Mouse (Mus musculus): Measurements from ENCODE around the gene Supt5. TPM values are rescaled to one million over a fixed set of nuclear protein-coding genes. Genes with fewer than 3 reads are reported as not detected.

Gene Supt5
- total RNA-seq, 1 experiment from 2014 or later: 118 TPM

DNA sequence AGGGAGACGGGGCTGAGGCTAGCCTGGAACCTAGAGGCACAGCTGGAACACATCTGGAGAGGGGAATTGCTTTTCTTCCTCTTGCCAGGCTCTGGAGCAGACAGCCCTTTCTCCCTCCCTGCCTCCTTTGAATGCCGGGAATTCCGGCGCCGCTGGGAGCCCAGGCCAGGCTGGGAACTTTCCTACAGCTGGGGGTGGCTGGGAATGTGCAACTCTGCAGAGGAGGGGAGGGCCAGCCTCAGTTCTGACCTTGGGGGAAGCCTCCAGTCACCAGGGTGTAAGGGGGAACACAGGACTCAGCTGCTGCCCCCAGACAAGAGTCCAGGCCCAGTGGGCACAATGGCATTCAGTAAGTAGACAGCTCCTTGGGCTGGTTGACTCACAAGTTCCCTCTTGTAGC, 18.4 kb upstream of the Supt5 start:
- ATAC-seq (ENCODE audit: extremely low read depth, insufficient number of reproducible peaks, low FRiP score, poor library complexity, severe bottlenecking): no peak

GRCm38 (mm10) chr7:28355221-28355620, 16.7 kb upstream of the Supt5 start:
- no peak for ATAC-seq (ENCODE audit: extremely low read depth, insufficient number of reproducible peaks, low FRiP score, poor library complexity, severe bottlenecking)

DNA sequence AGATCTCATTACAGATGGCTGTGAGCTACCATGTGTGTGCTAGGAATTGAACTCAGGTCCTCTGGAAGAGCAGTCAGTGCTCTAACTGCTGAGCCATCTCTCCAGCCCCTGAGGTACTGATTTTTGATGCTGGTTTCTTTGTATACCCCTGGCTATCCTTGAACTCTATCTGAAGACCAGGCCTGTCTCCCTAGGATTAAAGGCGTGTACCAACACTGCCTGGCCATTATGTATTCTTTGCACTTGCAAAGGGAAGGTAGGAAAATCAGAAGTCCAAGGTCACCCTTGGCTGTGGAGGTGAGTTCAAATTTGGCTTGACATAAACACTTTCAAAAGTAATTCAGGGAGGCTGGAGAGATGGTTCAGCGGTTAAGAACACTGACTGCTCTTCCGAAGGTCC, 16.1 kb upstream of the Supt5 start:
- ATAC-seq (ENCODE audit: extremely low read depth, insufficient number of reproducible peaks, low FRiP score, poor library complexity, severe bottlenecking): no peak

- no peak for ATAC-seq (ENCODE audit: extremely low read depth, insufficient number of reproducible peaks, low FRiP score, poor library complexity, severe bottlenecking)
These were observed 15.6 kb upstream of the Supt5 start for GRCm38 (mm10) chr7:28354113-28354581.

DNA sequence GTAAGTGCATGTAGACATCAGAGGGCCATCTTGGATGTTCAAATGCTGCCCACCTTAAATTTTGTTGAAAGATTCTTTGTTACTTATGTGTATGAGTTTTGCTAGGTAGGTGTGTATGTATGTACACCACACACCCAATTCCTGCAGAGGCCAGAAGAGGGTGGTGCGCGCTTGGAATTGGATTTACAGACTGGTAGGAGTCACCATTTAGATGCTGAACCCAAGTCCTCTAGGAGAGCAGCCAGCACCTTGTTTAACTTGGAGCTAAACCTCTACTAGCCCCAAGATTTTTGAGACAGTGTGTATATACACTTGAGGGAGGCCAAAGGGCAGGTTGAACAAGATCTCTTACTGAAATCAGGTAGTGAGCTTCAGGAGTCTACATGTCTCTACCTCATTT, 14.7 kb upstream of the Supt5 start:
- ATAC-seq (ENCODE audit: extremely low read depth, insufficient number of reproducible peaks, low FRiP score, poor library complexity, severe bottlenecking): no peak

GRCm38 (mm10) chr7:28351676-28352191, 13.2 kb upstream of the Supt5 start:
- no peak for ATAC-seq (ENCODE audit: extremely low read depth, insufficient number of reproducible peaks, low FRiP score, poor library complexity, severe bottlenecking)

- ATAC-seq (ENCODE audit: extremely low read depth, insufficient number of reproducible peaks, low FRiP score, poor library complexity, severe bottlenecking): peak; percentile 98
These were observed 11.8 kb upstream of the Supt5 start, which contains the start of gene Rps16 for GRCm38 (mm10) chr7:28350155-28350883. TSS of gene Rps16 (plus strand) at chr7:28350652.

DNA sequence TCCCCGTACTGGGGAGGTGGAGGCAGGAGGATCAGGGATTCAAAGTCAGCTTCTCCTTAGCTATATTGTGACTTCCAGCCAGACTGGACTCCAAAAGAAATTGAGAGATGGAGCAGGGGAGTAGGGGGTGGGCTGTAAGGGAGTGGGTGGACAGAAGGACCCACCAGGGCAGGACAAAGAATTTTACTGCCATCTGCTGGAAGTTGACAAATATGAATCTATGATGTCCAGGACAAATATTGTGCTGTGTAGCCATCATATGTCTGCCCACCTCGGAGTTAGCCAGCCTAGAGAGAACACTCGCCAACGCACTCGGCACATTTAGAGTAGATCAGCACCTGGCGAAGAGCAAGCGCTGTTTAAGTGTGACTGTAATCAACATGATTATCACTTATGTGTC, 10.1 kb upstream of the Supt5 start:
- ATAC-seq (ENCODE audit: extremely low read depth, insufficient number of reproducible peaks, low FRiP score, poor library complexity, severe bottlenecking): no peak

DNA sequence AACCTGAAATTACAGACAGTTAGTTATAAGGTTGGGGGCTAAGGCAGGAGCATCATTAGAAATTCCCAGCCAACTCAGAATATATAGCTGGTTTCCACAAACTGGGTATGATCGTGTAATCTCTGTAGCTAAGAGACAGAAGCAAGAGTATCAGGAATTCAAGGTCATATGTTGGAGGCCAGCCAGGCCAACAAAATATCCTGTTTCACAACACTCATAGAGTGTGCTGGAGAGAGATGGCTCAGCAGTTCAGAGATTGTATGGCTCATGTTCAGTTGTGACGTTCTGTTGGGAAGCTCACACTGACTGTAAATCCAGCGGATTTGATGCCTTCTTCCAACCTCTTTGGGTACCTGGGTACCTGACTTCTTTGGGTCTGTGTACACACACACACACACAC, 9.2 kb upstream of the Supt5 start:
- ATAC-seq (ENCODE audit: extremely low read depth, insufficient number of reproducible peaks, low FRiP score, poor library complexity, severe bottlenecking): no peak

- peak; percentile 88 for ATAC-seq (ENCODE audit: extremely low read depth, insufficient number of reproducible peaks, low FRiP score, poor library complexity, severe bottlenecking)
These were observed 6.1 kb upstream of the Supt5 start for GRCm38 (mm10) chr7:28344637-28345036.

- no peak for ATAC-seq (ENCODE audit: extremely low read depth, insufficient number of reproducible peaks, low FRiP score, poor library complexity, severe bottlenecking)
These were observed 2.8 kb upstream of the Supt5 start for GRCm38 (mm10) chr7:28341381-28341780.

DNA sequence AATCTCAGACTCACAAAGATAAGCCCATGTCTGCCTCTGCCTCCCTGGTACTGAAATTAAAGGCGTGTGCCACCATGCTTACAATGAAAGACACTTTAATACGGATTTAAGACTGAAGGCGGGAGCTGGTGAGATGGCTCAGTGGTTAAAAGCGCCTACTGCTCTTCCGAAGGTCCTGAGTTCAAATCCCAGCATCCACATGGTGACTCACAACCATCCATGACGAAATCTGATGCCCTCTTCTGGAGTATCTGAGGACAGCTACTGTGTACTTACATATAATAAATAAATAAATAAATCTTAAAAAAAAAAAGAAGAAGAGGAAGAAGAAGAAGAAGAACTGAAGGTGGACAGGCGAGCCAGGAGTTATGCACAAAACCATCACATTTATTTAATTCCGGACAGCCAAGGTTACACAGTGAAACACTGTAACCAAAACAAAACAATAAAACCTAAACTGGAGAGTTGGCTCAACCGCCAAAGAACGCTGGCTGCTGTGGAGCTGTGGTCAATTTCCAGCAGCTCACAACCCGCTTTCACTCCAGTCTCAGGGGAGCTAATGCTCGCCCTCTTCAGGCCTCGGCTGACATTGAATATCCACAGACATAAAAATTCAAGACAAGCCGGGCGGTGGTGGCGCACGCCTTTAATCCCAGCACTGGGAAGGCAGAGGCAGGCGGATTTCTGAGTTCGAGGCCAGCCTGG, 819 bp upstream of the Supt5 start:
- peak; percentile 66 for ATAC-seq (ENCODE audit: extremely low read depth, insufficient number of reproducible peaks, low FRiP score, poor library complexity, severe bottlenecking)

DNA sequence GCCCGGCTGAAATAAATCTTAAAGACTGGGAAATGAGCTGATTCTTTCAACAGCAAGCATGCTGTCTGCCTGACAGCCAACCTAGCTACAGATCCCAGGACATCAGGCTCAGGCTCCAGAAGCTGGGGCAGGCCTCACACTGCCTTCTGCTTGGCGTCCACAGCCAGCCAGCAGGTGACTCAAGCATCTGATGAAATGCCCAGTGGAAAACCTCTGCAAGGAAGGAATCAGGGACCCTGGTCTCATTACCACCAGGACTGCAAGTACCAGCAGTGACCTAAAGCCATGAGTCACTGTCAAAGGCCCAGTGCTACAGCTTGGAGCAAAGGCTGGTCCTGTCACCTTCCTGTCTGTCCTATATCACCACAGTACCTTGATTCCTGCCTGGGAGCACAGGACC, 3.1 kb downstream of the Supt5 start:
- no peak for ATAC-seq (ENCODE audit: extremely low read depth, insufficient number of reproducible peaks, low FRiP score, poor library complexity, severe bottlenecking)

DNA sequence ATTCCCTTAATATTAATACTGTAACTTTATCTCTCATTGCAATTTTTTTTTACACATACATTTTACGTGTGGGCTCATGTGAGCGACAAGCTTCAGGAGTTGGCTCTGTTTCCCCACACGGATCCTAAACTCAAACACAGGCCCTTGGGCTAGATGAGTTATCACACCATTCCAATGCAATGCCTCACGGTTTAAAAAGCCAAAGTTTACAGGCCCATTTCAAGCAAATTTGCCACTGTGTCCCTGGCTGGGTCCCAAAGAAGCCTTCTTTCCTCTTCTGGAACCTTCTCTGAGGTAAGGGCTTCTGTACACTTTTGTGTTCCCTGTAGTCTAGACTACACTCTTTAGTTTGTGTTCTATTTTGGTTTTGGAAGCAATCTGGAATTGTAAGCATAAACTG, 4.0 kb downstream of the Supt5 start:
- ATAC-seq (ENCODE audit: extremely low read depth, insufficient number of reproducible peaks, low FRiP score, poor library complexity, severe bottlenecking): no peak

DNA sequence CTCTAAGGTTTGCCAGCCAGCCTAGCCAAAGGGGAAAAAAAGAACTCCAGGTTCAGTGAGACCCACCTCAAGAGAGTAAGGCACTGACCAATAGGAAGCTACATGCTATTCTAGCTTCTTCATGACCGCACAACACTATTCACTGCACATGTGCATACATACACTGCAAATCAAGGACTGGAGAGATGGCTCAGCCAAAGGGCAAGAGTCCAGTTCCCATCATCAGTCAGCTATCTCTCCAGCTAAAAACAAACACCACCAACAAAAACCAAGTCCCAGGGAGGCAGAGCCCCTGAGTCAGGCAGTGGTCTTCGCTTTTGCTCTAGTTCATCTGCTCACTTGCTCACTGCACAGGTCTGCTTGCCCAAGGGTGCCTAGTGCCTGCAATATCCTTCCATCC, 10.3 kb downstream of the Supt5 start:
- ATAC-seq (ENCODE audit: extremely low read depth, insufficient number of reproducible peaks, low FRiP score, poor library complexity, severe bottlenecking): no peak

DNA sequence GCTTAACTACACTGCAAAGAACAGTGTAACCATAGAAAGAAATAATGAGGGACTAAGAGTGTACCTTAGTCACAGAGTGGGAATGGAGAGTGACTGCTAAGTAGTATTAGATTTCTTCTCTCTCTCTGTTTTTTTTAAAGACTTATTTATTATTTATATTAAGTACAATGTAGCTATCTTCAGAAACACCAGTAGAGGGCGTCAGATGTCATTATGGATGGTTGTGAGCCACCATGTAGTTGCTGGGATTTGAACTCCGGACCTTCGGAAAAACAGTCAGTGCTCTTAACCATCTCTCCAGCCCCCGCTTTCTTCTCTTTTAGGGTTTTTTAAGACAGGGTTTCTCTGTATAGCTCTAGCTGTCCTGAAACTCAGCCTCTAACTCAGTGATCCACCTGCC, 12.1 kb downstream of the Supt5 start:
- no peak for ATAC-seq (ENCODE audit: extremely low read depth, insufficient number of reproducible peaks, low FRiP score, poor library complexity, severe bottlenecking)

DNA sequence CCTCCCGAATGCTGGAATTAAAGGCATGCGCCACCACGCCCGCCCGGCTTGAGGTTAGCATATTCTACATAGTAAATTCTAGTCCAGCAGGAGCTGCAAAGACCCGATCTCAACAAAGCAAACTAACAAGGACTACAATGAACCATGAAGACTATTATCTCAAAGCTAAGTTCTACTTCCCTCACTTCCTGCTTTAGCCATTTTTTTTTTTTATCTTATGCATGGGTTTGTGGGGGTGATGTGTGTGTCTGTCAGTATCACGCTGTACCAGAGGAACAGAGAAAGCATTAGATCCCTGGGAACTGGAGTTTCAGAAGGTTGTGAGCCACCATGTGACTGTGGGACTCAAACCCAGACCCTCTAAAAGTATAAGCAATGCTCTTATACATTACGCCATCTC, 13.3 kb downstream of the Supt5 start:
- ATAC-seq (ENCODE audit: extremely low read depth, insufficient number of reproducible peaks, low FRiP score, poor library complexity, severe bottlenecking): no peak

DNA sequence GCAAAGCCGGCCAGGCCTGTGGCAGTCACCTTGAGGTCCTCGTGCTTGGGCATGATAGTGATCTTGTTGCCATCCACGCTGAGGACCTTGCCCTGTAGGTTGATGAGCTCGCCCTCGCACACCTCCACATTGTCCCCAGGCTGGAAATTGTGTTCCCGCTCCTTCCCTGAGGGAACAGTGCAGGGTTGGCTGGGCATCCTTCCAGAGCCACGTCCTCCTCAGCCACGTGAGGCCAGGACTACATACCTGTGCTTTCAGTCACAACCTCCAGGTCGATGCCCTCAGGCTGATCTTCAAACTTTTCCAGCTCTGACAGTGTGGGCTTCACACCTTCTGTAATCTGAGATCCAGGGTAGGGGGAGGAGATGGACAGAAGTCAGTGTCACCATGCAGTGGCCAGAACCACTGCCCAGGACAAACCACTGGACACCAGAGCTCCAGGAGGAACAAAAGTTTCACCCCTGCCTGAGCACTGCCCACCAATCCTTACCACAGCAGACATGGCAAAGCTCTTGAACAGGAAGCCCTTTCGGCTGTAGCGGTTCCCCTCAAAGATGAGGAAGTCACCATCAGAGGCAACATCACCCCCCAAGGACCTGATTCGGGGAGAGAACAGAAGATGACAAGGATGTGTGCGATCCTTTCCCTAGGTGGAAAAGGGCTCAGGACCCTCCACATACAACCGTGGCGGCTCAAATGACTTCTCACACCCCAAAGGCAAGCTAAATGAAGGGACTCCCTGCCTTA, 16.4 kb downstream of the Supt5 start:
- ATAC-seq (ENCODE audit: extremely low read depth, insufficient number of reproducible peaks, low FRiP score, poor library complexity, severe bottlenecking): no peak

DNA sequence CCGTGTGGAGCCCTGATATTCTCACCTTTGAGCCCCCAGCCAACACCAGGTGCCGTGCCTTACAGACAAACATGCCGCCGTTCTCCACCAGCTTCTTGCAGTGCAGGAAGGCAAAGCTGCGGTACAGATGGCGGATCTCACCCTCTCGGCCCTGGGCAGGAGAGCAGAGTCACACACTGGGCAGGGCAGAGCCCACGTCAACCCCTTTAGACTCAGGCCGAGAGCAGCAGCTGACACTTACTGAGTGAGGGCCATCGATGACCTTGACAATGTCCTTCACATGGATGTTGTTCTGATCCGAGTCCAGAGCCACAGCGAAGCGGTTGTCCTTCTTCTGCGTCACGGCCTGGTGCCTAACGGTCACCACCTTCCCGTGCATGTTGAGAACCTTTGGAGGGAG, 19.8 kb downstream of the Supt5 start:
- no peak for ATAC-seq (ENCODE audit: extremely low read depth, insufficient number of reproducible peaks, low FRiP score, poor library complexity, severe bottlenecking)

- no peak for ATAC-seq (ENCODE audit: extremely low read depth, insufficient number of reproducible peaks, low FRiP score, poor library complexity, severe bottlenecking)
These were observed 20.5 kb downstream of the Supt5 start for GRCm38 (mm10) chr7:28318036-28318435.
